Mouse (Mus musculus) bone marrow macrophage, adult 2 months (primary cell): Measurements from ENCODE around the gene Csrnp2. TPM values are rescaled to one million over a fixed set of nuclear protein-coding genes. Genes with fewer than 3 reads are reported as not detected.
"Not testable (repeated sequence)": the region's sequence is repeated elsewhere in the genome, so short reads cannot be mapped to it uniquely, and the experiment has no call there.

Experiments
- H3K27ac ChIP-seq: 2 replicates; pipeline ENCODE4 v1.5.1; 2012; ENCODE audit warnings: low read depth, low read length; ENCODE audit not compliant: insufficient read depth
- H3K4me1 ChIP-seq: 2 replicates; pipeline ENCODE4 v1.6.1; 2012; ENCODE audit warnings: low read length; ENCODE audit not compliant: control insufficient read depth, insufficient read depth
- H3K4me3 ChIP-seq: 2 replicates; pipeline ENCODE4 v1.5.1; 2012; ENCODE audit warnings: mild to moderate bottlenecking, low read length, moderate library complexity; ENCODE audit not compliant: insufficient read depth
- CTCF ChIP-seq: IDR thresholded peaks from 2 replicates; pipeline ENCODE4 v1.5.1; 2012; ENCODE audit warnings: low read depth, mild to moderate bottlenecking, low read length, moderate library complexity
- POLR2A ChIP-seq: IDR thresholded peaks from 2 replicates; pipeline ENCODE4 v1.6.1; 2012; ENCODE audit warnings: mild to moderate bottlenecking, low read depth, low read length, borderline replicate concordance
- polyA plus RNA-seq: library from polyadenylated mRNA; stranded (reverse); fragments of >200 nt; gene quantifications from 2 replicates; pipeline ENCODE4 v1.2.4, GENCODE M21; 2012; ENCODE audit not compliant: missing spikeins, insufficient read depth, insufficient read length

The Csrnp2 gene
- polyA plus RNA-seq, 1 experiment = 2.2 TPM

DNA sequence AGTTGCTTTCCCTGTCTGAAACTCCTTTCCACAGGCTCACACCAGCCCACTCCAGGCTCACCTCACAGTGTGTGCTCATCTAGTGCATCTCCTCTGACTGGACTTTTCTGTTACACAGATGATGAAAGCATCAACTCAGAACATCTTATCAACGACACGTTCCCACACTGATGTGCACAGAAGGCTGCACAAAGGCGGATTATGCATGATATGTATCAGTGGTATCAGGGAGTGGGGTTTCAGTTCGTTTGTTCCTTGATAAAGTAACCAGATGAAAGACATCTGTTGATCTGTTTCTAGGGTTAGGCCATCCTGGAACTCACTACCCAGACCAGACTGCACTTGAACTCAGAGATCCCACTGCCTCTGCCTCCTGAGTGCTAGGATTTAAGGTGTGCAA lies 18.1 kb upstream of the Csrnp2 start:
- Histone ChIP-seq H3K4me3 (no peak overlapping the region), H3K4me1 (no peaks in the 10 kb centered on the region), H3K27ac (no peak overlapping the region)
- TF ChIP-seq POLR2A = no peak
- TF ChIP-seq CTCF = no peak

DNA sequence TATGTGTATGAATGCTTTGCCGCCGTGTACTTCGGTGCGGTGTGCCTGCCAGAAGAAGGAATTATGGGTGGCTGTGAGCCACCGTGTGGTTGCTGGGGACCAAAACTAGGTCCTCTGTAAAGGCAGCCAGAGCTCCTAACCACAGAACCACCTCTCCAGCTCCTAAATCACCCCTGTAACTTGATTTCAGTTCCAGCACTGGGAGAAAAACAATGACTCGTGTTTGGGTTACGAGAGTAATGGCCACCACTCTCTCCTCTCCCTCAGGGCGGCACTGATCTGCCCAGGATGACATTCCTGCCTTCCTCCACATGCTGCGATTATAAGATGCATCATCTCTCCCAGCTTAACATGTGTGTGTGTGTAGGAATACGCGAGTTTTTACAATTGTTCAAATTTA lies 14.8 kb upstream of the Csrnp2 start:
- TF ChIP-seq CTCF (no peak), POLR2A (no peak)
- Histone ChIP-seq H3K4me1 (peaks cover 3% of the 10 kb centered on the region), H3K4me3 (no peak overlapping the region), H3K27ac (no peak overlapping the region)

DNA sequence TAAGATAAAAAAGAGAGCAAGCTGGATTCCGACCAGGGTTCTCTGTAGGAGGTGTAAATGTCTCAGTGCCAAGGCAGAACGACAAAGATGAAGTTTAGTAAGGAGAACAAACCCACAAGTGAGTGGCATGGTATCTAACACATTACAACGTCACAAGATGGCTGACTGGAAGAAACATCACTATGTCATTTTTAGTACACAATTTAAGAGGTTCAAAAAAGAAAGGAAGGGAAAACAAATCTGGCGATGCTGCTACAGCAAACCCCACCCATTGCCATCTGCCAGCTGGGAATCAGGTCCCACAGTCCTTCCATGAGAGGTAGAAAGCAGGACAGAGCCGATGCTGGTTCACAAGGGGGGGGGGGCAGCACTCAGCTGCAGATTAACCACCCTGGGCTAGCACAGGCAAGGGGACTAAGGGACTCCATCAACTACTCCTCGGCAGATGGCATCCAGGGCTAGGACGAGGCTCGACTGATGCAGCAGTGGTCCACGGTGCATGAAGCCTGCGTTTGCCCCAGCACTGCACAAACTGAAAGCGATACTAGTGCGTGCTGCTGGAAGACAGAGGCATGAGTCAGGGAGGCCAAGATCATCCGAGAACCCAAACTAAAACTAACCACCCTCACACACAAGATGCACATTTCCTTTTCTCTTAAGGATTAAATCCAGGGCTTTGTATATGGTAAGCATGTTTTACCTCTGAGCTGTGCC lies 13.3 kb upstream of the Csrnp2 start:
- peaks cover 3% of the 10 kb centered on the region for H3K4me1 ChIP-seq
- H3K4me3 ChIP-seq = no peak overlapping the region
- no peak overlapping the region for H3K27ac ChIP-seq
- TF ChIP-seq POLR2A = no peak
- no peak for TF ChIP-seq CTCF

DNA sequence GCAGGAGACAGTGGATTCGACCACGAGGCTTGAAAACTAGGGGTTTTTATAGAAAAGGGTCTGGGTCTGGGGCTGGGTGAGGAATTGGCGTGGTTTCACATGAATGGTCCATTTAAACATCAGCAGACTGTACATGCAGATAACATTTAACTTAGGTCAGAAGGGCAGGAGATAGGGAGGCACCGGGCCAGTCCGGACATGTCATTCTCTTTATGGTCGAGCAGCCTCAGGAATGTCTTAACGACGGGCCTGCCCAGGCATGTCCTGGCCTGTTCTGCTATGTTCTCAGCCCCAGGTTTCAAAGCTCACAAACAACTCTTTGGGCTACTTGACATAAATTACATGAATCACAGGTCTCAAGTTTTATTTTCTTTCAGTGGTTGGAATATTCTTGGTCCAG lies 4.2 kb upstream of the Csrnp2 start:
- H3K27ac ChIP-seq, H3K4me3 ChIP-seq, H3K4me1 ChIP-seq: not testable (repeated sequence)

DNA sequence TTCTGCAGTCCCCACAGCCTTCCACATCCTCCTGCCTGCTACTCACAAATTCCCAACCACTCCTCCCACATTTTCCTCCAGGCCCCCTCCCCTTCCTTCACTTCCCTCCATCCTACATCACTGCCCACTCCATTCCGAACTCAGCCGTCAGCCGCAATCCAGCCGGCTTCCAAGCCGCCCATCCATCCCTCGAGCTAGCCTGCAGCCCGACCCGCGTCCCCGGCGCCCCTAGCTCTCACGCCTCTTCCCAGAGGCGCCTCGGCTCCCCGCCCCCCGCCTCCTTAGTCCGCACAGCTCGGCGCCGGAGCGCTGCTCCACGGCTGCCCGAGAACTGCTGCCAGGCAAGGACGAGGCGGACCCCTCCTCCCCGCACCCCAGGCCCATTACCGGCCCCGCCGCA lies 641 bp downstream of the Csrnp2 start:
- Histone ChIP-seq H3K4me3 (peak overlapping the region; percentile 95), H3K4me1 (peaks cover 4% of the 10 kb centered on the region), H3K27ac (no peak overlapping the region)
- no peak for TF ChIP-seq CTCF
- TF ChIP-seq POLR2A = no peak

DNA sequence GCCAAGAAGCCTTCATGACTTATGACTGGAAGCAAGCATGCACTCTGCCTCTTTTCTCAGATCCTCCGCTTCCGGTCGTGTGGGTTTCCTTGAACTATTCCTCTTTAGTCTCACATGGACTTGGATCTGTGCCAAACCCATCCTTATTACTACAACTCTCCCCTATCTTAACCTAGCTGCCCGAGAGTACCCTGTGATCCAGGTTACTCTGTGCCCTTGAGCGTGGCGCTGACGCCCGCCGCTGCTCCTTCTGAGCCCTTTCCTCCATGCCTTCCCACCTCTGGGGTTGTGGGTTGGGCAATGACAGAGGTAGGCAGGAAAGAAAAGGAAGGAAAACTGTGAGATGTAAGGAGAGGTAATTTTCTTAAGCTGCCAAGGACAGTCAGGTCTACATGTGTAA lies 3.3 kb downstream of the Csrnp2 start:
- H3K27ac ChIP-seq = no peak overlapping the region
- H3K4me3 ChIP-seq = no peak overlapping the region
- TF ChIP-seq POLR2A = no peak
- no peak for TF ChIP-seq CTCF
- peaks cover 23% of the 10 kb centered on the region for H3K4me1 ChIP-seq

DNA sequence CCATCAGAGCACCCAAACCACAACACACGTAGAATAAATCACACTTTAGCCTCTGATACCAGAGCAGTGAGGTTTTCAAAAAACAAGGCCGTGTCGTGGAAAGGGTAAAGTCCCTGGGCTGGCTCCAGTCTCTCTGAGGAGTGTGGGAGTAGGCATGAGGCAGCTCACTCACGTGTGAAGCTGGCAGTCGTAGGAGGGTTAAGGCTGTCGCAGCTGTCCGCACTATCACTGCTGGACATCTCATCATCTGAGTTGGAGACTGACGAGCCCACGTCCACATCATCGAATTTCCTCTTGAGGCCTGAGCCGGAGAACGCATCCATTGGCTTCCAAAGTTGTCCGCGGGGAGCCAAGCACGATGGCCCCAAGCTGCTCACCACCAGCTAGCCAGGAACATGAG lies 6.0 kb downstream of the Csrnp2 start:
- TF ChIP-seq POLR2A (no peak), CTCF (no peak)
- H3K4me3 ChIP-seq = no peak overlapping the region
- H3K27ac ChIP-seq = no peak overlapping the region
- peaks cover 29% of the 10 kb centered on the region for H3K4me1 ChIP-seq

DNA sequence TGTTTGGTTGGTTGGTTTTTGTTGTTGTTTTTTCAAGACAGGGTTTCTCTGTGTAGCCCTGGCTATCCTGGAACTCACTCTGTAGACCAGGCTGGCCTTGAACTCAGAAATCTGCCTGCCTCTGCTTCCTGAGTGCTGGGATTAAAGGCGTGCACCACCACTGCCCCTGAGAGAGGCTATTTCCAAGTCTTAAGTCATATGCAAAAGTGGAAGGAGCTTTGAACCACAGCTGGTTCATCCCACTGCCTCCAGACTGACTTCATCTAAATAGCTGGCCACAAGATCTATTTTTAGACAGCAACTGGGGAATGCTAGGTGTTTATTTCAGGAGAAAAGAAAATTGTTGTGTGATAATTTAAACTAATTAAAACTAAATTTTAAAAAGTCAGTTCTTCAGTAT lies 7.0 kb downstream of the Csrnp2 start:
- not testable (repeated sequence) for H3K27ac ChIP-seq, H3K4me3 ChIP-seq
- H3K4me1 ChIP-seq = peaks cover 28% of the 10 kb centered on the region

DNA sequence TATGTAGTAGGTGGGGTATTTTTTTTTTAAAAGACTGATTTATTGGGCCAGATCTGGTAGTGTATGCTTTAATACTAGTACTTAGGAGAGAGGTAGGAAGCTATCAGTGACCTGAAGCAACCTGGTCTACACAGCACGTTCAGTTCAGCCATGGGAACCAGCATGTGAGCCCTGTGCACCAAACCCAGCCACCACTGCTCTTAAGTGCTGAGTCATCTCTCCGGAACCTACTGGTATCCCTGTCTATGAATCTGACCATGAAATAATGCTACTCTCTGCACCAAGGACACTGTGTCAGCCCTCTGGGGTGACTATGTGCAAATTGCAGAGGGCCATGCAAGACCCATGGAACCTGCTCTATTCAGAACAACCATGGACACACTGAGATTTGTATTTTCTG lies 8.2 kb downstream of the Csrnp2 start:
- TF ChIP-seq POLR2A (no peak), CTCF (no peak)
- peaks cover 28% of the 10 kb centered on the region for H3K4me1 ChIP-seq
- no peak overlapping the region for H3K4me3 ChIP-seq
- H3K27ac ChIP-seq = no peak overlapping the region

DNA sequence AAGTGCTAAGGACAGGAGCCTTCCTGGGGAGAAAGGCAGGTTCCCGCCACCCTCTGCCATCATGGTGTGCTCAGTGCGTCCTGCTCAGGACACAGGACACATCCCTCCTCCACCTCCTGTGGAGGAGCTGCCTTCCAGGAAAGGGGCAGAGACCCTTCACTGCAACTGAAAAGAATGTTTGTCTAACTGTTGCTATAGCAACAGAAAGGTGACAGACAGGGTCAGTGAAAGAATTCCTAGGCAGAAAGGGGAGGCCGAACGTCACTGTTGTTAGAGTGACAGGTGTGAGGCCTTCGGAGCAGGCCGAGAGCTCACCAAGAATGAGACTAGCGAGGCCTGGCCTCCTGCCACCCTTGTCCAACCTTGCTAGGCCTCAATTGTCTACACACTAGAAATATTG lies 8.8 kb downstream of the Csrnp2 start:
- peaks cover 28% of the 10 kb centered on the region for H3K4me1 ChIP-seq
- no peak overlapping the region for H3K27ac ChIP-seq
- TF ChIP-seq CTCF (no peak), POLR2A (no peak)
- H3K4me3 ChIP-seq = no peak overlapping the region

DNA sequence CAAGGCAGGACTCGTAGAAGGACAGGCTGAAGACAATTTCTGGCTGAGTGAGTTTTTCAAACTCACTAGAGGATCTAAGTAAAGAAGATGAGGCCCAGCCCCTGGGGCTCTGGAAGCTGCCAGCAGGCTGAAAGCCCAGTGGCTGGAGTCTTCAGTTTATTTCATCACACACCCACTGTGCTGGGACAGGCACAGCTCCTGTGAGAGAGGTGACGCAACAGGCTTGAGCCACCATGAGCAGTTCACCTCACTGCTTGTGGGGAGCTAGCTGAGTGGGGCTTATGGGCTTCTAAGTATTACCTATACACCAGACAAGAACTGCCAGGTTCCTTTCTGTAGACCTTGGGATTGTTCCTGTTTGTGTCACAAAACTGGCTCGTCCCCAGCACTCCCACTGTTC lies 9.7 kb downstream of the Csrnp2 start:
- no peak for TF ChIP-seq CTCF
- no peak for TF ChIP-seq POLR2A
- no peak overlapping the region for H3K27ac ChIP-seq
- H3K4me3 ChIP-seq = no peak overlapping the region
- peaks cover 28% of the 10 kb centered on the region for H3K4me1 ChIP-seq
